ENCODE assay signal across 16 mouse cellular contexts in the genomic region with DNA sequence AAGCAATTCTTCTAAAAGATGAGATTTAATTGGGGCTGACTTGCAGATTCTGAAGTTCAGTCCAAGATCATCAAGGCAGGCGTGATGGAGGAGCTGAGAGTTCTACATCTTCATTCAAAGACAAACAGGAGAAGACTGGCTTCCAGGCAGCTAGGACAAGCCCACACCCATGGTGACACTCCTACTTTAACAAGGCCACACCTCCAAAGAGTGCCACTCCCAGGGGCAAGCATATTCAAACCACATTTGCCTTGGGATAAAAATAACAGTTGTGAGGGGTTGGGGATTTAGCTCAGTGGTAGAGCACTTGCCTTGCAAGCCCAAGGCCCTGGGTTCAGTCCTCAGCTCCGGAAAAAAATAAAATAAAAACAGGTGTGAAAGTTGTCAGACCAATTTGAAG.
"Had no signal": no experiment of that assay in that cellular context is flagged by ENCODE, and none has a peak within 500 bp of the region (broad histone marks: within the 10 kb centered on the region; RNA-seq: fewer than 3 reads in every experiment).

No protein-coding gene starts in this region.

- H3K4me3 ChIP-seq: lung, embryonic 15.5 days; megakaryocyte, embryonic 14.5 days; midbrain, embryonic 13.5 days; midbrain, embryonic 15.5 days; neural tube, embryonic 12.5 days had no signal

- H3K27ac ChIP-seq: lung, embryonic 15.5 days; macrophage; midbrain, embryonic 13.5 days; midbrain, embryonic 15.5 days; neural tube, embryonic 12.5 days had no signal

- DNase-seq: liver, postnatal 0 days; lung, adult 2 months; lung, postnatal 14 days; lung, postnatal 36 days; right cerebral cortex, postnatal 14 days; right cerebral cortex, postnatal 4 days; spleen, adult 18-20 months; thymus, adult 18-20 months; thymus, postnatal 14 days; thymus, postnatal 36 days had no signal

- H3K27me3 ChIP-seq: lung, embryonic 15.5 days; megakaryocyte, embryonic 14.5 days; midbrain, embryonic 13.5 days; midbrain, embryonic 15.5 days; neural tube, embryonic 12.5 days had no signal

- H3K9ac ChIP-seq: liver, postnatal 0 days; lung, embryonic 15.5 days; midbrain, embryonic 13.5 days; midbrain, embryonic 15.5 days; neural tube, embryonic 12.5 days had no signal
